Mouse (Mus musculus) thymus, adult 2 months (tissue): ENCODE measurements around the gene Ssh2.

Experiments
- CTCF ChIP-seq: fragments of 200-500 bp; IDR thresholded peaks from 2 replicates; pipeline ENCODE4 v1.5.1; 2012; ENCODE audit warnings: mild to moderate bottlenecking, control low read depth, low read length, moderate library complexity, borderline replicate concordance; ENCODE audit not compliant: control insufficient read depth, poor library complexity, insufficient read depth; ENCODE audit errors: extremely low read depth
- POLR2A ChIP-seq: fragments of 200-500 bp; IDR thresholded peaks from 2 replicates; pipeline ENCODE4 v1.6.1; 2012; ENCODE audit warnings: mild to moderate bottlenecking, low read length, control low read depth, moderate library complexity; ENCODE audit not compliant: control insufficient read depth, poor library complexity, insufficient read depth; ENCODE audit errors: extremely low read depth

DNA sequence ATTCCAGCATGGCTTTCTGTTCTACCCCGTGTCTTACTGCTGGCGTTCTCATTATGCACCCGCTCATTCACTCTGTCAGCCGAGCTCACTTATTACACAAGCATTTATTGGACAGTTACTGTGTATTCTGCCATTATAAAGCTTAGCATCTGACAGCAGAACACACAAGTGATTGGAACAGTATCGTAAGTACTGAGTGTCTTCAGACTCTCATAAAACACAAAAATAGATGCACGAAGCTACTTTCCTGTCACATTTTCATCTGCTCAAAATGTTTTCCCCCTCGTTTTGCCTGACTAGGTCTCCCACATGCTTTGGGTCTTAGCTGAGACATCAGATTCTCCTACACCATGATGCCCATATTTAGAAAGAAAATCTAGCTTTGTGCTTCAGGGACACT, 41.6 kb upstream of the Ssh2 start:
- TF ChIP-seq POLR2A (no peak), CTCF (no peak)
